Comparison of ENCODE assay signal across 8 mouse cellular contexts in genomic region chr4:103114184-103115111, GRCm38 (mm10). TPM values are rescaled to one million over a fixed set of nuclear protein-coding genes. Genes with fewer than 3 reads are reported as not detected.
A peak's percentile ranks its signal among the peaks of the same experiment; 100 is the strongest.
DNase-seq lines count a peak whose midpoint lies in the region; ATAC-seq and TF ChIP-seq lines count a peak whose summit lies in the region.

Mier1 (plus strand) TSS chr4:103114390.
Wdr78 (minus strand) TSS chr4:103114555.

- peak within 1 kb of the TSS; percentile 86 to 87 (median 87) for H3K4me3 ChIP-seq in CH12.LX (replicated peaks in 1 of 3; ENCODE audit: low read depth in 2 of 3, low read length in 2 of 3, poor library complexity in 1 of 3)
- peak within 1 kb of the TSS; percentile 77 for H3K4me3 ChIP-seq in forebrain, embryonic 12.5 days (replicated peaks)
- peak within 1 kb of the TSS; percentile 71 for H3K4me3 ChIP-seq in heart, postnatal 0 days (ENCODE audit: low read depth, low read length)
- peak within 1 kb of the TSS; percentile 91 for H3K4me3 ChIP-seq in liver, embryonic 16.5 days (ENCODE audit: low read depth, low read length)
- peak within 1 kb of the TSS; percentile 77 for H3K4me3 ChIP-seq in neural tube, embryonic 13.5 days
- peak within 1 kb of the TSS; percentile 95 for H3K4me3 ChIP-seq in testis, adult 2 months (ENCODE audit: control insufficient read depth, low read depth, low read length)

- TF ChIP-seq CTCF in CH12.LX (conservative IDR thresholded peaks at IDR 0.05 in 1 of 2, IDR thresholded peaks at IDR 0.05 in 1 of 2; ENCODE audit: low read depth in 2 of 2, low read length in 2 of 2): no peak
- TF ChIP-seq CTCF in heart, postnatal 0 days (IDR thresholded peaks at IDR 0.05; ENCODE audit: low read depth): no peak
- TF ChIP-seq CTCF in testis, adult 2 months (IDR thresholded peaks at IDR 0.05; ENCODE audit: control insufficient read depth, insufficient read depth, insufficient replicate concordance, low read depth, low read length): no peak

- H3K36me3 ChIP-seq in CH12.LX (replicated peaks in 1 of 2; ENCODE audit: control insufficient read depth in 1 of 2, insufficient read depth in 1 of 2, low read length in 1 of 2): peaks cover 0 to 25% of the 10 kb centered on the region in 2 experiments
- peaks cover 8% of the 10 kb centered on the region for H3K36me3 ChIP-seq in forebrain, embryonic 12.5 days (replicated peaks)
- peaks cover 5% of the 10 kb centered on the region; the same call in 1 of the 2 replicates for H3K36me3 ChIP-seq in heart, postnatal 0 days (replicated peaks; ENCODE audit: control insufficient read depth, insufficient read depth, low read length)
- no peaks in the 10 kb centered on the region for H3K36me3 ChIP-seq in liver, embryonic 16.5 days (ENCODE audit: control insufficient read depth, insufficient read depth)
- peaks cover 6% of the 10 kb centered on the region for H3K36me3 ChIP-seq in neural tube, embryonic 13.5 days
- H3K36me3 ChIP-seq in testis, adult 2 months (ENCODE audit: control insufficient read depth, insufficient read depth, low read length): no peaks in the 10 kb centered on the region

- peaks cover 9 to 35% of the 10 kb centered on the region in 2 experiments for H3K4me1 ChIP-seq in CH12.LX (ENCODE audit: control insufficient read depth in 1 of 2, insufficient read depth in 2 of 2)
- peaks cover 30% of the 10 kb centered on the region for H3K4me1 ChIP-seq in forebrain, embryonic 12.5 days
- H3K4me1 ChIP-seq in heart, postnatal 0 days (ENCODE audit: control insufficient read depth, insufficient read depth): peaks cover 16% of the 10 kb centered on the region
- H3K4me1 ChIP-seq in liver, embryonic 16.5 days (ENCODE audit: control insufficient read depth, low read depth, low read length): peaks cover 22% of the 10 kb centered on the region
- H3K4me1 ChIP-seq in neural tube, embryonic 13.5 days (replicated peaks): peaks cover 52% of the 10 kb centered on the region
- peaks cover 5% of the 10 kb centered on the region for H3K4me1 ChIP-seq in testis, adult 2 months (ENCODE audit: control insufficient read depth, insufficient read depth, low read length)

- dilution Hi-C loops in CH12.LX (cut with MboI; ENCODE audit: extremely low pct_ligation_motif_present, extremely low pct_unique_long_range_greater_than_20kb, low sequenced_read_pairs): no loop called here

- in situ Hi-C loops in CH12.LX (cut with MboI; ENCODE audit: low pct_ligation_motif_present, low pct_unique_long_range_greater_than_20kb, low sequenced_read_pairs): no loop called here

- H3K9me3 ChIP-seq in CH12.LX (replicated peaks; ENCODE audit: low read length): no peaks in the 10 kb centered on the region
- no peaks in the 10 kb centered on the region for H3K9me3 ChIP-seq in forebrain, embryonic 12.5 days
- H3K9me3 ChIP-seq in heart, postnatal 0 days (replicated peaks; ENCODE audit: control insufficient read depth, low read length): no peaks in the 10 kb centered on the region
- no peaks in the 10 kb centered on the region for H3K9me3 ChIP-seq in liver, embryonic 16.5 days (replicated peaks; ENCODE audit: control insufficient read depth, low read length)
- H3K9me3 ChIP-seq in neural tube, embryonic 13.5 days: no peaks in the 10 kb centered on the region

- H3K9ac ChIP-seq in CH12.LX (ENCODE audit: insufficient read depth, low read depth): peak within 1 kb of the TSS; percentile 83
- H3K9ac ChIP-seq in forebrain, embryonic 12.5 days: peak within 1 kb of the TSS; percentile 85
- peak within 1 kb of the TSS; percentile 75 for H3K9ac ChIP-seq in heart, postnatal 0 days (replicated peaks; ENCODE audit: low read depth, low read length)
- peak within 1 kb of the TSS; percentile 93 for H3K9ac ChIP-seq in liver, embryonic 16.5 days (ENCODE audit: low read depth, low read length)
- H3K9ac ChIP-seq in neural tube, embryonic 13.5 days: peak within 1 kb of the TSS; percentile 86

- peak; percentile 99 for ATAC-seq in forebrain, embryonic 12.5 days (ENCODE audit: low FRiP score)
- ATAC-seq in heart, postnatal 0 days (ENCODE audit: insufficient read depth, low read depth): peak; percentile 99
- peak; percentile 96 for ATAC-seq in liver, embryonic 16.5 days (ENCODE audit: low read depth)
- peak; percentile 100 for ATAC-seq in neural tube, embryonic 13.5 days (ENCODE audit: low read depth)

- DNase-seq in CH12.LX (ENCODE audit: extremely low read depth): peak; percentile 89
- peak; percentile 87 for DNase-seq in c-Kit-positive CD71-positive TER-119-negative erythroid progenitor cells, embryonic 14.5 days (ENCODE audit: low read depth)
- DNase-seq in heart, postnatal 0 days (ENCODE audit: low spot score): peak; percentile 99
- peak; percentile 95 to 98 for DNase-seq in kidney, postnatal 4 days

- peak within 1 kb of the TSS; percentile 79 for H3K27ac ChIP-seq in CH12.LX (ENCODE audit: insufficient read depth, low read depth)
- H3K27ac ChIP-seq in forebrain, embryonic 12.5 days: peak within 1 kb of the TSS; percentile 100
- peak within 1 kb of the TSS; percentile 98 for H3K27ac ChIP-seq in heart, postnatal 0 days (ENCODE audit: low read depth)
- peak within 1 kb of the TSS; percentile 99 for H3K27ac ChIP-seq in liver, embryonic 16.5 days (ENCODE audit: low read length)
- H3K27ac ChIP-seq in neural tube, embryonic 13.5 days (replicated peaks): peak within 1 kb of the TSS; percentile 100
- peak within 1 kb of the TSS; percentile 96 for H3K27ac ChIP-seq in testis, adult 2 months (ENCODE audit: control insufficient read depth, insufficient read depth, low read depth, low read length)

- peak; percentile 62 for TF ChIP-seq POLR2A in CH12.LX (IDR thresholded peaks at IDR 0.05; ENCODE audit: low read depth, low read length)
- peak; percentile 66 for TF ChIP-seq POLR2A in testis, adult 2 months (IDR thresholded peaks at IDR 0.05; ENCODE audit: control insufficient read depth, low read depth, low read length)

- peaks cover 8% of the 10 kb centered on the region; the same call in 1 of the 2 replicates for H3K79me2 ChIP-seq in CH12.LX (replicated peaks; ENCODE audit: control insufficient read depth, extremely low read depth, insufficient read depth, poor library complexity, severe bottlenecking)

- TF ChIP-seq RAD21 in CH12.LX (IDR thresholded peaks at IDR 0.05; ENCODE audit: low read depth, low read length): no peak

- peak within 1 kb of the TSS; percentile 75 for H3K4me2 ChIP-seq in CH12.LX (ENCODE audit: insufficient read depth, low read depth, poor library complexity, severe bottlenecking)
- H3K4me2 ChIP-seq in forebrain, embryonic 12.5 days: peak within 1 kb of the TSS; percentile 70
- H3K4me2 ChIP-seq in heart, postnatal 0 days (ENCODE audit: low read depth, low read length): peak within 1 kb of the TSS; percentile 87
- H3K4me2 ChIP-seq in liver, embryonic 16.5 days (ENCODE audit: low read depth, low read length): peak within 1 kb of the TSS; percentile 94
- peak within 1 kb of the TSS; percentile 69 for H3K4me2 ChIP-seq in neural tube, embryonic 13.5 days

- under 1% methylated on average over 84 of the region's 90 CpGs for WGBS in forebrain, embryonic 12.5 days
- under 1% methylated on average over 54 of the region's 90 CpGs for WGBS in heart, postnatal 0 days
- under 1% methylated on average over 80 of the region's 90 CpGs for WGBS in liver, embryonic 16.5 days (ENCODE audit: insufficient replicate concordance)
- WGBS in neural tube, embryonic 13.5 days: under 1% methylated on average over 75 of the region's 90 CpGs

- no peaks in the 10 kb centered on the region for H3K27me3 ChIP-seq in CH12.LX (replicated peaks)
- no peaks in the 10 kb centered on the region for H3K27me3 ChIP-seq in forebrain, embryonic 12.5 days
- no peaks in the 10 kb centered on the region for H3K27me3 ChIP-seq in heart, postnatal 0 days (ENCODE audit: control insufficient read depth, insufficient read depth, low read length)
- no peaks in the 10 kb centered on the region for H3K27me3 ChIP-seq in liver, embryonic 16.5 days (ENCODE audit: control insufficient read depth, insufficient read depth, low read depth, low read length)
- H3K27me3 ChIP-seq in neural tube, embryonic 13.5 days: no peaks in the 10 kb centered on the region
- H3K27me3 ChIP-seq in testis, adult 2 months (ENCODE audit: control insufficient read depth, insufficient read depth, low read length): no peaks in the 10 kb centered on the region

- no peak for TF ChIP-seq EP300 in CH12.LX (IDR thresholded peaks at IDR 0.05; ENCODE audit: low read length)
- TF ChIP-seq EP300 in heart, postnatal 0 days (IDR thresholded peaks at IDR 0.05; ENCODE audit: low read depth): no peak

TF ChIP-seq in CH12.LX, 34 proteins besides CTCF, POLR2A, EP300 and RAD21 (continues in another document):
- TF ChIP-seq IRF4 (IDR thresholded peaks at IDR 0.05; ENCODE audit: low read depth, low read length): no peak; the same call in 1 of the 2 replicates
- no peak for TF ChIP-seq BHLHE40 (IDR thresholded peaks at IDR 0.05; ENCODE audit: low read depth, low read length)
- peak; percentile 89 for TF ChIP-seq SIN3A (IDR thresholded peaks at IDR 0.05; ENCODE audit: low read length)
- TF ChIP-seq PAX5 (IDR thresholded peaks at IDR 0.05; ENCODE audit: low read length): no peak
- TF ChIP-seq NELFE (IDR thresholded peaks at IDR 0.05; ENCODE audit: low read depth, low read length): peak; percentile 69
- TF ChIP-seq NRF1 (IDR thresholded peaks at IDR 0.05; ENCODE audit: low read depth, low read length): peak; percentile 89

RNA-seq across cellular contexts. Expression of gene Mier1, which starts in this region (rescaled TPM):
- total RNA-seq in CH12.LX (2012; rRNA removed): 34.4 and 36.2 TPM in 2 replicates
- total RNA-seq in CH12.LX (2014; rRNA removed): 22.5 and 24.9 TPM in 2 replicates
- polyA plus RNA-seq in CH12.LX (2012; ENCODE audit: insufficient read length, low read depth): 35.0 and 50.3 TPM in 2 replicates
- polyA plus RNA-seq in forebrain, embryonic 12.5 days (2016; fragmentation: Nextera tagmentation; extraction: Ambion mirVana): 41.6 and 43.3 TPM in 2 replicates
- 16.3 and 43.4 TPM in 2 replicates for total RNA-seq in heart, postnatal 0 days (2014; rRNA removed; ENCODE audit: low replicate concordance)
- 27.6 and 29.1 TPM in 2 replicates for polyA plus RNA-seq in heart, postnatal 0 days (2015; fragmentation: Nextera tagmentation; extraction: Ambion mirVana)
- polyA plus RNA-seq in liver, embryonic 16.5 days (2015; fragmentation: Nextera tagmentation; extraction: Ambion mirVana): 23.6 and 26.5 TPM in 2 replicates
- polyA plus RNA-seq in neural tube, embryonic 13.5 days (2015; fragmentation: Nextera tagmentation; extraction: Ambion mirVana): 33.5 and 33.7 TPM in 2 replicates
- polyA plus RNA-seq in testis, adult 2 months (2012; rRNA removed): 14.3 and 15.8 TPM in 2 replicates

RNA-seq across cellular contexts. Expression of gene Wdr78, which starts in this region (rescaled TPM):
- total RNA-seq in CH12.LX (2012; rRNA removed) (0.71 and 1.1 TPM in 2 replicates), CH12.LX (2014; rRNA removed) (0.47 and 0.63 TPM in 2 replicates)
- 0.29 and 0.60 TPM in 2 replicates for polyA plus RNA-seq in CH12.LX (2012; ENCODE audit: insufficient read length, low read depth)
- polyA plus RNA-seq in forebrain, embryonic 12.5 days (2016; fragmentation: Nextera tagmentation; extraction: Ambion mirVana): 5.6 and 5.8 TPM in 2 replicates
- 0.11 and 0.81 TPM in 2 replicates for total RNA-seq in heart, postnatal 0 days (2014; rRNA removed; ENCODE audit: low replicate concordance)
- polyA plus RNA-seq in heart, postnatal 0 days (2015; fragmentation: Nextera tagmentation; extraction: Ambion mirVana): 0.18 and 0.40 TPM in 2 replicates
- polyA plus RNA-seq in liver, embryonic 16.5 days (2015; fragmentation: Nextera tagmentation; extraction: Ambion mirVana): 0.31 and 0.48 TPM in 2 replicates
- polyA plus RNA-seq in neural tube, embryonic 13.5 days (2015; fragmentation: Nextera tagmentation; extraction: Ambion mirVana): 4.6 TPM in 2 replicates
- 21.7 and 25.2 TPM in 2 replicates for polyA plus RNA-seq in testis, adult 2 months (2012; rRNA removed)

Comparison
In these comparisons a context has a peak if more than half of its experiments do, and no peak if none do; other contexts are left out.
1. Peak in every context shown above with its lines: DNase-seq, ATAC-seq, H3K4me3 ChIP-seq and H3K27ac ChIP-seq.